Mouse (Mus musculus) erythroblast, embryonic 14.5 days (primary cell): Measurements from ENCODE around the gene Foxn3.

Experiments
- GATA1 ChIP-seq: IDR thresholded peaks from 2 replicates; pipeline ENCODE4 v1.6.1; 2012; ENCODE audit warnings: low read length, inconsistent platforms, mixed read lengths
- TAL1 ChIP-seq: IDR thresholded peaks from 3 replicates; pipeline ENCODE4 v1.6.1; 2012; ENCODE audit warnings: low read length, inconsistent platforms, mixed read lengths

GRCm38 (mm10) chr12:99601392-99601791 is 38.0 kb upstream of the Foxn3 start:
- TF ChIP-seq TAL1 (no peak), GATA1 (no peak)
